9 mouse cellular contexts compared by ENCODE assay signal in genomic region chr17:36111510-36111868, GRCm38 (mm10). TPM values are rescaled to one million over a fixed set of nuclear protein-coding genes. Genes with fewer than 3 reads are reported as not detected.
A peak's percentile ranks its signal among the peaks of the same experiment; 100 is the strongest.
DNase-seq lines count a peak whose midpoint lies in the region; ATAC-seq and TF ChIP-seq lines count a peak whose summit lies in the region.
"Not testable (repeated sequence)": the region's sequence is repeated elsewhere in the genome, so short reads cannot be mapped to it uniquely, and the experiment has no call there.
"Had no signal": no experiment of that assay in that cellular context is flagged by ENCODE, and none has a peak within 500 bp of the region (broad histone marks: within the 10 kb centered on the region; RNA-seq: fewer than 3 reads in every experiment).

No protein-coding gene starts in this region.

- TF ChIP-seq CTCF in gastrocnemius, adult 2 months (IDR thresholded peaks at IDR 0.05): not testable (repeated sequence)

- peak overlapping the region; percentile 73 for H3K4me3 ChIP-seq in gastrocnemius, adult 2 months
- peak overlapping the region; percentile 46 for H3K4me3 ChIP-seq in hindbrain, embryonic 15.5 days
- peak overlapping the region; percentile 44 for H3K4me3 ChIP-seq in lung, embryonic 16.5 days (ENCODE audit: low read length)

- WGBS in hindbrain, embryonic 15.5 days: under 1% methylated on average over 10 of the region's 10 CpGs
- WGBS in lung, embryonic 16.5 days: 2% methylated on average over 10 of the region's 10 CpGs

- H3K9me3 ChIP-seq in hindbrain, embryonic 15.5 days; lung, embryonic 16.5 days (ENCODE audit: control insufficient read depth, low read length): not testable (repeated sequence)

- peak; percentile 27; the same call in 1 of the 2 replicates for ATAC-seq in hindbrain, embryonic 15.5 days (ENCODE audit: low FRiP score, low read depth)
- 0 out of 2 replicates have a peak, but pooled peaks have one; percentile 27 for ATAC-seq in lung, embryonic 16.5 days (ENCODE audit: low read depth)

- H3K4me1 ChIP-seq in hindbrain, embryonic 15.5 days (replicated peaks): peaks cover 12% of the 10 kb centered on the region
- not testable (repeated sequence) for H3K4me1 ChIP-seq in lung, embryonic 16.5 days (replicated peaks; ENCODE audit: control insufficient read depth, insufficient read depth, low read length)

- H3K4me2 ChIP-seq in hindbrain, embryonic 15.5 days: peak overlapping the region; percentile 95
- peak overlapping the region; percentile 73 for H3K4me2 ChIP-seq in lung, embryonic 16.5 days (ENCODE audit: low read depth, low read length)

- H3K27me3 ChIP-seq in hindbrain, embryonic 15.5 days: peaks cover 15% of the 10 kb centered on the region
- H3K27me3 ChIP-seq in lung, embryonic 16.5 days (ENCODE audit: control insufficient read depth, insufficient read depth, low read depth, low read length): peaks cover 12% of the 10 kb centered on the region; the same call in 1 of the 2 replicates

- peak overlapping the region; percentile 19; the same call in 1 of the 2 replicates for H3K9ac ChIP-seq in hindbrain, embryonic 15.5 days
- peak overlapping the region; percentile 54 for H3K9ac ChIP-seq in lung, embryonic 16.5 days (ENCODE audit: low read length)

- not testable (repeated sequence) for H3K36me3 ChIP-seq in hindbrain, embryonic 15.5 days; lung, embryonic 16.5 days (ENCODE audit: control insufficient read depth, insufficient read depth, low read length)

- intact Hi-C loops in gastrocnemius, adult 2 months (cut with DNase I): loop anchor here (5.0 kb wide), 1 partner anchor 114 kb away; no protein-coding TSS in a partner anchor

- not testable (repeated sequence) for H3K27ac ChIP-seq in gastrocnemius, adult 2 months; hindbrain, embryonic 15.5 days (replicated peaks); lung, embryonic 16.5 days (ENCODE audit: low read length)

- peak; percentile 67 for DNase-seq in NIH3T3 (ENCODE audit: low read depth)
- peak; percentile 17 for DNase-seq in embryo, embryonic 10 days (ENCODE audit: low spot score)
- not testable (repeated sequence) for DNase-seq in gastrocnemius, adult 2 months
- peak; percentile 32 for DNase-seq in layer of hippocampus, adult 9-10 months (ENCODE audit: low spot score)
- DNase-seq in neural tube, embryonic 10.5 days (ENCODE audit: extremely low spot score, low spot score): peak; percentile 35
- peak; percentile 31 for DNase-seq in telencephalon, adult 2 months (ENCODE audit: low read depth, low spot score)

RNA-seq across cellular contexts. Expression of gene Gm19684, which starts 10.0 kb away (rescaled TPM):
- total RNA-seq in gastrocnemius, adult 2 months (2021): not detected
- not detected in 2 replicates for polyA plus RNA-seq in hindbrain, embryonic 15.5 days (2015; fragmentation: Nextera tagmentation; extraction: Ambion mirVana)
- polyA plus RNA-seq in lung, embryonic 16.5 days (2015; fragmentation: Nextera tagmentation; extraction: Ambion mirVana): not detected in 2 replicates
- total RNA-seq: layer of hippocampus, postnatal 25 days had no signal

RNA-seq across cellular contexts. Expression of gene Gm7030, which starts 17.7 kb away (rescaled TPM):
- not detected for total RNA-seq in gastrocnemius, adult 2 months (2021)
- polyA plus RNA-seq in hindbrain, embryonic 15.5 days (2015; fragmentation: Nextera tagmentation; extraction: Ambion mirVana): not detected in 2 replicates
- not detected in 2 replicates for polyA plus RNA-seq in lung, embryonic 16.5 days (2015; fragmentation: Nextera tagmentation; extraction: Ambion mirVana)
- total RNA-seq: layer of hippocampus, postnatal 25 days had no signal

RNA-seq across cellular contexts. Expression of gene Gm11127, which starts 53.3 kb away (rescaled TPM):
- total RNA-seq in gastrocnemius, adult 2 months (2021): 1 to 10 TPM; 1.5 to 2.1 TPM
- not detected in 2 replicates for polyA plus RNA-seq in hindbrain, embryonic 15.5 days (2015; fragmentation: Nextera tagmentation; extraction: Ambion mirVana)
- not detected in 2 replicates for polyA plus RNA-seq in lung, embryonic 16.5 days (2015; fragmentation: Nextera tagmentation; extraction: Ambion mirVana)

RNA-seq across cellular contexts. Expression of gene Gm8909, which starts 56.8 kb away (rescaled TPM):
- total RNA-seq in gastrocnemius, adult 2 months (2021): not detected
- polyA plus RNA-seq in hindbrain, embryonic 15.5 days (2015; fragmentation: Nextera tagmentation; extraction: Ambion mirVana): not detected in 2 replicates
- 24.5 and 27.5 TPM in 2 replicates for polyA plus RNA-seq in lung, embryonic 16.5 days (2015; fragmentation: Nextera tagmentation; extraction: Ambion mirVana)
- total RNA-seq: layer of hippocampus, postnatal 25 days had no signal
